Mouse (Mus musculus) megakaryocyte, embryonic 14.5 days (primary cell): ENCODE measurements around the gene Tbc1d10c.

Experiments
- FLI1 ChIP-seq: IDR thresholded peaks from 2 replicates; pipeline ENCODE4 v1.6.1; 2012; ENCODE audit warnings: low read length, inconsistent platforms, mixed read lengths
- GATA1 ChIP-seq: IDR thresholded peaks from 3 replicates; pipeline ENCODE4 v1.6.1; 2012; ENCODE audit warnings: mixed read lengths, low read length, inconsistent platforms, borderline replicate concordance

GRCm38 (mm10) chr19:4162646-4163542, 28.2 kb downstream of the Tbc1d10c start, which contains the start of gene Rps6kb2:
- no peak for TF ChIP-seq FLI1
- TF ChIP-seq GATA1 = no peak
